Mouse (Mus musculus): ENCODE results near the gene Usp15.

DNA sequence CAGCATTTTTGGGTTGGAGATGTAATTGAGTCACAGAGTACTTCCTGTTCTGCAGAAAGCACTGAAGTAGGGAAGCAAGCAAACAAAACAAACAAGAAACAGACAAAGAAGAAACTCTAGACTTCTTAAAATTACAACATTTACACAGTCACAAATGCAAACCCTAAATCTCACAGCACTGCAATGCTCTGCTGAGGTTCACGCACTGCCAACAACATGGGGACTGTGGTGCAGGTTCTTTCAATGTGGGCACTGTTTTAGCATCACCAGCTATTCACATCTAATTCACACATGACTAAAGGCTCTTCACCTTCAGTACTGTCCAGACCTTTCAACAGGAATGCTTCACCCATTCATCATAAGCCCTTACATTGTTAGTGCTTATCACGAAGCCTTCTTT is 133.8 kb downstream of the Usp15 start:
- TF ChIP-seq EP300 (IDR thresholded peaks at IDR 0.05; ENCODE audit: insufficient read depth, low read depth, low read length) (no peak), CTCF (IDR thresholded peaks at IDR 0.05; ENCODE audit: low read depth, low read length) (no peak), POLR2A (IDR thresholded peaks at IDR 0.05; ENCODE audit: insufficient read depth, low read length) (no peak)

Measured in ES-Bruce4 (cell line).